Mouse (Mus musculus) layer of hippocampus, adult 9-10 months (tissue): Measurements from ENCODE around the gene Lyst.
"Not testable (repeated sequence)": the region's sequence is repeated elsewhere in the genome, so short reads cannot be mapped to it uniquely, and the experiment has no call there.

ENCODE experiments used
- DNase-seq: peaks from one replicate; pipeline ENCODE4 v3.0.0; 2022; ENCODE audit warnings: low spot score

The Lyst gene

GRCm38 (mm10) chr13:13590048-13591011 is at the start of gene Lyst:
TSS of gene Lyst (plus strand) at chr13:13590397.
- peak; percentile 95 for DNase-seq

DNA sequence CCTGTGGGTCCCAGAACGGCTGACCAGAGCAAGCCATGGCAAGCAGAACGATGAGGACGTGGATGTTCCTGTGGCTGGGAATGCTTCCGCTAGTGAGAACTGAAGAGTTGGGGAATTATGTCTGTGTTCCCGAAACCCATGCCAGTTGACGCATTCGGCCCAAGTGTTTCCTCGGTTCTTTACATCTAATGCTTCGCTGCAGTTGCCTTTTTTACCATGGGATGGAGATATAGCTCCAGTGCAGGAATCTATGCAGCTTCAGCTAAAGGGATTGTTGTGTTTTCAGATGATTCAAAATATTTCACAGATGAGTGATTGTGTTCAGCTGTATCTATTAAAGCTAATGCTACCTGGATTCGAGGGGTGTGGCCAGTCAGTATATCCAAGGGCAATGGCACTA is 47.1 kb upstream of the Lyst start:
- not testable (repeated sequence) for DNase-seq

DNA sequence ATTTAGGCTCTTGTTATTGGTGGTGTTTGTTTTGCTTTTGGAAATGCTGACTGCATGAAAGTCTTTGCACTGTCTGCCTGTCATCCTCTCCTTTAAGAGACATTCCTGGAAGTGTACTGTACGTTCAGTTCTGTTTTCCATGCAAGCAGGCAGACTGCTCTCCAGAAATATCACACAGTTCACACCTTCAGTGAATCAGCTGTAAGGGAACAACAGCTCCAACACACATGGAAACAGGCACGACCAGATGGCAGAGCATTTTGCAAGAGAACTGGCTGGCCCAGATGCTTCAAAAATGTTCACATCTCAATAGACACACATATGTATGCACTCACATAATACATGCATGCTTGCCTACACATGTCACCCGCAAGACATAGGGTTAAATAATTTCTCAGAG is 43.4 kb upstream of the Lyst start:
- peak; percentile 80 for DNase-seq

DNA sequence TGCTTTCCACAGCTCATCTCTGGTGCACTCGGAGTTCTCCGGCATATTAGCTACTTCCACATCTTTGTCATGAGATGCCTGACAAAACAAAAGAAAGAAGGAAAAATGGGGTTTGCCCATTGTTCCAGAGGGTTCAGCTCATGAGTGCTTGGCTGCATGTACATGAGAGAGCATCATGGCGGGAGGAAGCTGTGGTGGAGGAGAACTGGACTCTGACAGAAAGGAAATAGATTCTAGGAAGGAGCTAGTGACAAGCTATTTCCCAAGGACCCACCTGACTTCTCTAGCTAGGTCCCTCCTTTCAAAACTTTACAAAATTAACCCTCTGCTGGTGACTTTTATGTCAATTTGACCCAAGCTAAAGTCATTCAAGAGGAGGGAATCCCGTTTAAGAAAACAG is 42.3 kb upstream of the Lyst start:
- DNase-seq = no peak

DNA sequence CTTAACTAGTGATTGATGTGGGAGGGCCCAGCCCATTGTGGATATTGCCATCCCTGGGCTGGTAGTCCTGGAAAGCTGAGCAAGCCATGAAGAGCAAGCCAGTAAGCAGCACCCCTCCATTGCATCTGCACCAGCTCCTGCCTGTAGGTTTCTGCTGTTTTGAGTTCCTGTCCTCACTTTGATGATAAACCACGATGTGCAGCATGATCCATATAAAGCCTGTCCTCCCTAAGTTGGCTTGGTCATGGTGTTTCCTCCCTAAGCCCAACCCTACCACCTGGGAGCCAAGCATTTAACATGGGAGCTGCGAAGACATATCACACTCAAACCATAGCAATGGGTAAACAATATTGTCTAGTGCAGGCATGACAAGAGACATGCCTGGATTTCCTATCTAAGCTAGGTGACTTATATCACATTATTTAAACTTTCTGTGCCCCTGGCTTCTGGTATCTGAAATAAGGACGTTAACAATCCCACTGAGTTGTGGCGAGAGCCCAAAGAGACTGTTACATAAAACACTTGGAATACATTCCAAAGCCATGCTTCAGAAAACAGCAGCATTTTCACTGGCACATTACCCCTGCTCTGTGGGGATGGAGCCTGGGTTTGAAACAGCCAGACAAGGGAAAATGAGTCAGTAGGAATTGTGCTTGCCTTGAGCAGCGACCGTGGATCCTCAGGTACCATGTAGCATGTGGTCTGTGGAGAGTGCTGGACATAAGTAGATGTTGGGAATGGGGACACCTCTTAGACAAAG is 41.6 kb upstream of the Lyst start:
- DNase-seq = no peak

GRCm38 (mm10) chr13:13549687-13550660 is 40.2 kb upstream of the Lyst start:
- DNase-seq = no peak

GRCm38 (mm10) chr13:13552020-13552419 is 38.2 kb upstream of the Lyst start:
- DNase-seq = no peak

DNA sequence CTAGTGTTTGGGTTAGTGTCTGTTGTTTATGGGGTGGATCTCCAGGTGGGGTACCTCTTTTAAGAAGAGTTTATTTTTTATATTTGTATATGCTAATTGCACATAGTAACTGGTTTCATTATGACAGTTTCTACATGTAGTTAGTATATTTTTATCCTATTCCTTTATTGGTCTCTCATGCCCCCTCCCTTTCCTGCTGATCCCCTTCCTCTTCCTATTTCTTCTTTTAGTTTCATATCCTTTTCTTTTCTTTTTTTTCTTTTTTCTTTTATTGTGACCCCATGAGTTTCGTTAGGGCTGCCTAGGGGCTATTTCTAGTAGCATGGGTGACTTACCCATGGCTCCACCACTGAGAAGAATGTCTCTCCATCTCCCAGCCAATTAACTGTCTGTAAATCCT is 36.5 kb upstream of the Lyst start:
- DNase-seq = no peak

DNA sequence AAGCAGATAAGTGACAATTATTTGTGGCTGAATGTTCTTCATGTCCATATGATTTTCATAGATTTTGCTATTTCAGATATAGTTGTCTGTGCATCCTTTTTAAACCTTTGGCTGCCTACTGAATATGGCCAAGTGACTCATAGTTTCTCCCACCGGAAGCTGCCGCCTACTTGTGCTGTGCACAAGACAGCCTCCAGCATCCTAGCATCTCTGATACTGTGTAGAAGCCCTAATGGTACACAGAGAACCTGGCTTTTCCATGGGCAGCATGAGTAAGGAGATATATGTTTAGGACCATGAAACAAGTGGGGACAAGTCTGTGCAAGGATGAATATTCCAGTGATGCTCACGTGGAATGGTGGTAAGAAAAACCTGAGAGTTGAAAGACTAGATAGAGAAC is 35.0 kb upstream of the Lyst start:
- DNase-seq = no peak

DNA sequence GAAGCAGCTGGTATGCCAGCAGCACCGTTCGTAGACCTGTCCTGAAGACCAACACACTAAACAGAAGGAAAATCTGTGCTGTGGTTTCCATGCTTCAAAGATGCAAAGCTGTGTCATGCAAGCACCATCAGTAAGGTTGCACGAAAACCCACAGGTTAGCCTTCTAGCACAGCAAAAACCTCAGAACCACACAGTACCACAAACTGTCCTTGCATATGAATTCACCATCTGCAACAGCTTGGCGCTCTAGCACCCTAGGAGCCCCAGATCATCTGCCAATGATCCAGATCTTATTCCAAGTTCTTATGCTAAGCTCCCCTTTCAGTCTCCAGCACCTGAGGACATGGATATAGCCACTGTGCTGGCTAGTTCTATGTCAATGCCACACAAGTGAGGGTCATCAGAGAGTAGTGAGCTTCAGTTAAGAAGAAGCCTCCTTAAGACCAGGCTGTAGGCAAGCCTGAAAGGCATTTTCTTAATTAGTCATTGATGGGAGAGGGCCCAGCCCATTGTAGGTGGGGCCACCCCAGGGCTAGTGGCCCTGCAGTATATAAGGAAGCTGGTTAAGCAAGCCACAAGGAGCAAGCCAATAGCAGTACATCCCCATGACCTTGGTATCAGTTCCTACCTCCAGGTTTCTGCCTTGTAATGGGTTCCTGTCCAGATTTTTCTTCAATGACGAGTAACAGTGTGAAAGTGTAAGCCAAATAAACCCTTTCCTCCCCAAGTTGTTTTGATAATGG is 33.0 kb upstream of the Lyst start:
- DNase-seq = no peak

DNA sequence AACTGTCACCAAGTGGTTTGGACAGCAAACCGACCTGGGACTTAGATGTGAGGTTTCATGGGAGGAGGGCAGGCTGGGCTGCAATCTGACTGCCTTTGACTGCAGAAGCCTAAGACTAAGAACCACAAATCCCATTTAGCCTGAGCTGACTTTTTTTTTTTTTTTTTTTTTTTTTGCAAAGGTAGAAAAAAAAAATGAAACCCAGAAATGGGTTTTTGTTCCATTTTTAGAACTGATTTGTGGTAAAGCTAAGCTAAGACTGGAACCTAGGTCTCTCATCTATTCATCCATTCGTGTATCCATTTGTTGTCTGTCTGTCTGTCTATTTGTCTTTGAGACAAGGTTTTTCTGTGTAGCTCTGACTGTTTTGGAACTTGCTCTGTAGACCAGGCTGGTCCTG is 31.9 kb upstream of the Lyst start:
- DNase-seq = no peak

GRCm38 (mm10) chr13:13558900-13559299 is 31.3 kb upstream of the Lyst start:
- DNase-seq = no peak

- no peak for DNase-seq
These were observed 27.6 kb upstream of the Lyst start for GRCm38 (mm10) chr13:13562571-13562970.

- DNase-seq = no peak
These were observed 26.1 kb upstream of the Lyst start for GRCm38 (mm10) chr13:13564116-13564515.

DNA sequence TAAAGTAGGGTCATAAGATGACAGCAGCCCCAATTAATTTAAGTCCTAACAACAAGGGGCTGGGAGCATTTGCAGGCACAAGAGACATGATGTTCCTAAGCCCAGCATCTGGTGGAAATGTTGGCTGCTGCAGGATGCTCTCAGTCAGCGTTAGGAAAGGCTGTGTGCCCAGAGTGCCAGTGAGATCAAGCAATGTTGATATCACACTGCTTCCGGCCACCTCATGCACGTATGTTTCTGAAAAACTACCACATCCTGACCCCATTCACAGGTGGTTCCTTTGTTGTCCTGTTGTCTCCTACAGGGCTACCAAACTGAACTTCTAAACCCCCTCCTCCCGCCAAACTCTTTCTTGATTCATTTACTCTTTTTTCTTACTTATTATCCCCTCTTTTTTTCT is 25.7 kb upstream of the Lyst start:
- no peak for DNase-seq

DNA sequence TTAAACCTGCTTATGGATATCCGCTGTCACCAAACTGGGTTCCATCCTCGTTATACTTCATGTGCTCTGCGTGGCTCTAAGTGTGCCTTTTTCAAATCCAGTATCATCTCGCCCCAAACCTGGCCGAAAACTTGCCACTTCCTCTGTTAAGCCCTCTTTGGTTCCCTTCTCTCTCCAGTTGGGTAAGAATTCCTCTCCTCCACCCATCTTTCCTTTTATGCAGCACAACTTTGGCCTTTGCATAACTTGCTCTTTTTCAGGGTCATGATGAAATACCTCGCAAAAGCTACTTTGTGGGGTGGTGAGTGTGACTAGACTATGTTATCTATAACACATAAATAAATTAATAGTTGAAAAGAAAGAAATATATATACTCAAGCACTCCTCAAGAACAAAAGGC is 22.6 kb upstream of the Lyst start:
- no peak for DNase-seq

DNA sequence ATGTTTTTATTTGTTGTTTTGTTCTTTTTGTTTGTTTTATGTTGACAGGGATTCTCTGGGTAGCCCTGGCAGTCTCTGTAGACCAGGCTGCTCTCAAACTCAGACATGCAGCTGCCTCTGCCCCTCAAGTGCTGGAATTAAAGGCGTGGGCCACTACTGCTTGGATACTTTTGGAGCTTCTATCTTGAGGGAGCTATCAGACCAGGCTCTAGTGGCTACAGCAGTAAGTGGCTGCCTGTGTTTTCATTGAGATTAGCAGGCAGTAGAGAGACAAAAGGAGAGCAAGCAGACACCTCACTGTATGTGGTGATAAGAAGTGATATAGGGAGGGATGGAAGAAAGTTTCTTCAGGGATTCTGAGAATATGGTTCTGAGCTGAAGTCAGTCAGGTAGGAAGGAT is 21.4 kb upstream of the Lyst start:
- DNase-seq = no peak

DNA sequence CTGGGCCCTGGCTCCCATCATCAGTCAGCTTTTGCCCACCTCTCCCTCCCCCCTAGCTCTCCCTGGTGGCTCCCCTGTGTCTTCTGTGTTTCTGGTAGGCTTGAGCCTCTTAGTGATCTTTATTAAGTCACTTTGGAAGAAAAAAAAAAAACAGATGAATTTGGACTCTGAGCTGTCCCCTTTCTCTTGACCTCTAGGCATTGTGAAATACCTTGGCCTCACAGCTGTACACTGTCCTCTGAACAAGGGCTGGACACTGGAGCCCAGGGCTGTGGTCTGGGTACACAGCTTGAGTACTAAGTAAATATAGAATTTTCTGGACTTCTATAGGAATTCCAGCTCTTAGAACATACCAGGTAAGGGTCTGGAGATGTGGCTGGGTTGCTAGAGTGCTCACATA is 20.6 kb upstream of the Lyst start:
- DNase-seq = no peak

GRCm38 (mm10) chr13:13572060-13572835 is 17.9 kb upstream of the Lyst start:
- no peak for DNase-seq

DNA sequence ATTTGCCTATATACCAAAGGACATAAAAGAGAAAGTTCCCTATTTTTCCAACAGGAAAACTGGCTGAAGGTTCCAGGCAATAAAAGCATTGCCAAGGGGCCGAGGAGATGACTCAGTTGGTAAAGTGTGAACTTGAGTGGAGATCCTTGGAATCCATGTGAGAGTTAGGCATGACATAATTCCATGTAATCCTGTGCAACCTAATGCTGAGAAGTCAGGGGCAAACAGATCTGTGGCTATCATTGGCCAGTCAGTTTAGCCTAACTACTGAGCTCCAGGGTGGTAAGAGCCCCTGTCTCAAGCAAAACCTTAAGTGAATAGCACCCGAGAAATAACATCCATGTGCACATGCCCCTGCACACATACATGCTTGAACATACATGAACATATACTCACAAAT is 17.3 kb upstream of the Lyst start:
- DNase-seq = no peak
